Mouse (Mus musculus) liver, adult 2 months (tissue): Measurements from ENCODE around the gene Ranbp3l.

Experiments used
- CTCF ChIP-seq: fragments of 200-500 bp; IDR thresholded peaks from 2 replicates; pipeline ENCODE4 v1.5.1; 2011; ENCODE audit warnings: low read depth, low read length, control low read depth
- POLR2A ChIP-seq: fragments of 200-500 bp; IDR thresholded peaks from 2 replicates; pipeline ENCODE4 v1.6.1; 2011; ENCODE audit warnings: low read length, control low read depth; ENCODE audit not compliant: insufficient read depth; ENCODE audit errors: extremely low read depth

GRCm38 (mm10) chr15:9087895-9088682 is 120.3 kb downstream of the Ranbp3l start:
- TF ChIP-seq CTCF (no peak), POLR2A (no peak)
